Mouse (Mus musculus) frontal cortex, adult 2 months (tissue): ENCODE results near the gene Gzma. TPM values are rescaled to one million over a fixed set of nuclear protein-coding genes. Genes with fewer than 3 reads are reported as not detected.

Experiments
- DNase-seq, 2 experiments: peaks; one replicate each; pipeline ENCODE4 v3.0.0; 2022; ENCODE audit warnings: low spot score in 1 of 2; ENCODE audit errors: extremely low spot score in 1 of 2
- polyA plus RNA-seq: library from polyadenylated mRNA; depleted of rRNA; stranded (reverse); fragments of >200 nt; gene quantifications from 2 replicates; pipeline ENCODE4 v1.2.3, GENCODE M21; 2012; rRNA removed

The Gzma gene
- polyA plus RNA-seq: not detected in 2 replicates

DNA sequence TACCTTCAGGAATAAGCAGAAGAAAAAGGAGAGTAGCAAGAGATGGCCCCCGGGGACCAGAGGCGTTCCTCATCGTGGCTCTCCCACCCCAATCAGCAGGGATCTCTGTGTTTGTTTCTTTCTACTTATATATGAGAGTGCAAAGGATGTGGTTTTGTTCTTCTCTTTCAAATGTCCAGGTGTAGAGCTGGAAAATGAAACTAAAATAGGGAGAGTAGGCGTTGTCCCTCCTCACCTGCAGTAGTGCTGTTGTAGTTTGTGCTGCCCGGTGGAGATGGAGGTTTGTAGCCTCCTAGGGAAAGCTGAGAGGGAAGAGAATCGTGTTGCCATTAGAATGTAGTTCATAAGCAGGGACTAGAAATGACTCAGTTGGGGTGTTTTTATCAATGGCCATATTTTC is at the start of gene Gzma:
Gene Gzma (minus strand): TSS at position 103 of the 400 bp plus-strand sequence.
- no peak for DNase-seq

DNA sequence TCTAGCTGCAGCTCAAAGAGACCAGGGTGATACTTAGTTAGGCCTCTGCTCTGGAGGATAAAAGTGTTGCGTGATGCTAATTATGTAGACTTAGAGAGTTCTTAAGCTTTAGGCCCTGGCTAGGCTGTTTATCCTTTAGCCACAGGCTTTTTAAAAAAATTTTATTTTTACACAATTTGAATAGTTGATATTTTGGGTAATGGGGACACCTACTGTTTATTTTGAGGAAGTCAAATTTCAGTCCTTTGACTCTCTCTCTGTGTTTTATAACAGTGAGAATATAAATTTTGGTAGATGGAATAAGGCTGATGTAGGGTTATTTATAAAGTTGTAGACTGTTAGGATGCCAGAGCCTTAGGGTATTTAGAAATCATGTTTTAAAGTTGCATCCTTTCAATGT is 38.8 kb upstream of the Gzma start:
- peak in 1 of 2 experiments; percentile 2 for DNase-seq

- peak; percentile 1 to 47 for DNase-seq
These were observed 29.2 kb upstream of the Gzma start for GRCm38 (mm10) chr13:113129974-113130373.

- no peak for DNase-seq
These were observed 20.5 kb upstream of the Gzma start for GRCm38 (mm10) chr13:113121326-113121725.

- no peak for DNase-seq
These were observed 19.8 kb upstream of the Gzma start for GRCm38 (mm10) chr13:113120324-113121237.

DNA sequence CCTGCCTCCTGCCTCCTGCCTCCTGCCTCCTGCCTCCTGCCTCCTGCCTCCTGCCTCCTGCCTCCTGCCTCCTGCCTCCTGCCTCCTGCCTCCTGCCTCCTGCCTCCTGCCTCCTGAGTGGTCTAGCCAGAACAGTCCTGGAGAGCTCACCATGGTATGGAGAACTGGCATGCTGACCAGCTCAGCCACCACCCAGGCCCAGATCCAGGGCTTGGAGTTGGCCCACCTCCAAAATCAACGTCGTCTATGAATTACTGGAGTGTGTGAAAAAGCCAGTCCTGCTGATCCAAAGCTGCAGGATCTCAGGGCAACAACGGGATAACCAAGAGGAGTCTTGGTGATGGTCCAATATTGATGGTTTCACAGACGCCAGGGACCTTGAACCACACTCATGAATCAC is 18.2 kb upstream of the Gzma start:
- no peak for DNase-seq

GRCm38 (mm10) chr13:113104759-113105158 is 4.0 kb upstream of the Gzma start:
- no peak for DNase-seq

- DNase-seq: no peak
These were observed 1.0 kb upstream of the Gzma start for GRCm38 (mm10) chr13:113101804-113102203.

GRCm38 (mm10) chr13:113098406-113098805 is 2.4 kb downstream of the Gzma start:
- no peak for DNase-seq

GRCm38 (mm10) chr13:113097011-113097410 is 3.8 kb downstream of the Gzma start:
- no peak for DNase-seq

DNA sequence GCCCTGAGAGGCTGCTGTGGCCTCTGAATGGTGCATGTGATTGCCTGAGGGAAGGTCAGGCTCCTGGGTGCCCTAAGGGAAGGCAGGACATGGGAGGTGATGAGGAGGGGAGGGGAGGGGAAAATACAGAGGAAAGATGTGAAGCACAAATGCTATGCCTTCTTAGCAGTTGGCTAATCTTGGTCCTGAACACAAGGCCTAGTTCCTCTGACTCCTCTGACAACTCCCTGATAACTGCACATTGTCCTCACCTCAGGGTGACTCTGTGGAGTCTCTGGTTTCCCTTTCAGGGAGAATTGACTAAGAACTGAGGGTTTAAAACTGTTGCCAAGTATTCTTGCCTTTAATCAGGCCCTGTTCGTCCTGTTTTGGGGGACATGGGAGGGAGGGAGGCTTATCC is 6.2 kb downstream of the Gzma start:
- no peak for DNase-seq

GRCm38 (mm10) chr13:113090489-113090888 is 10.3 kb downstream of the Gzma start:
- DNase-seq: no peak

- DNase-seq: no peak
These were observed 13.4 kb downstream of the Gzma start for GRCm38 (mm10) chr13:113087226-113088017.

DNA sequence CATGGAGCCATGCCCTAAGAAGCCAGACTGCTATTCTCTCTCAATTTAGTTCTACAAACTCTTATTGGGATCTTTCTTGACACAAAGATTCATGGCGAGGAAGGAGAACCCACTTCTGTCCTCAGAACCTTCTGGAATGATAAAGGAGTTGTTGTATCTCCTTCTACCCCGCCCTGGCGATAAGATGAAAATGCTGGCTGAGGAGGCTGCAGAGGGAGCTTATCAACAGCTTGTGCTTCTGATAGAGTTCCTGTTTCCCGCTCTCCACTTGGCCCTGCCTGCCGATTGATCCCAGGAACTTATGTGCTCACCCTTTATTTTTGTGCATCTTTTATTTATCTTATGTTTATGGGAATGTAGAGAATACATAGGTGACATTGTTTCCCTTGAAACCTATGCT is 16.0 kb downstream of the Gzma start:
- DNase-seq: no peak

DNA sequence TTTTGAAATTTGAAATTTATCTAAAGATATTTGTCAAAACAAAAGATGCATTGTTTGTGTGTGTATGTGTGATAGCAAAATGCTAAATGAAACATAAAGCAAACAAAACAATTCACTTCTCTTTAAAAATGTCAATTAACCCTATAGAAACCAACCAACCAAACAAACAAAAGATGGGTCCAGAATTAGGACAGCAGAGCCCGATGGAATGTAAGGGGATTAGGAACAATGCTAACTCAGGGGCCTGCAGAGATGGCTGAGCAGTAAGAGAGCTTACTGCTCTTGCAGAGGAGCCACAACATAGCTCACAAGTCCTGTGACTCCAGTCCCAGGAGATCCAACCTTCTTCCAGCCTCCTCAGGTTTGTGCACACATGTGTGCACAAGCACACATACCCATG is 18.7 kb downstream of the Gzma start:
- no peak for DNase-seq

DNA sequence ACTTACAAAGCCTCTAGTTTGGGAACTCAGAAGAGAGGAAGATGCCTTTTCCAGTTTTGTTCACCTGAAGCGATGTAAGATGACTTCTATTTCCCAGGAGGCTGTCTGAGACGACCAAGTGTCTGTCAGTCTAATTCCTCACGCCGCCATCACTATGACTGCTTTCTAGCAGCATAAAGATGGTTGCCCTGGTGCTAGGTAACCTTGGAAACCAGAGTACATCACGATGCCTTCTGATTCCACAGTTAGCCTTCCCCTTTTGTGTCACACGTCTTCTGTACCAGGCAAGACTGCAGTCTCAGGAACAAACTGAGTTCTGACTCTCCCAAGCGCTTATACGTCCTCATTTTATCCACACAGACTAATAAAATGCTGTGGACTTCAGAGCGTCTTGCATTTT is 21.8 kb downstream of the Gzma start:
- no peak for DNase-seq

- DNase-seq: no peak
These were observed 36.2 kb downstream of the Gzma start for GRCm38 (mm10) chr13:113064542-113064941.

GRCm38 (mm10) chr13:113061746-113062145 is 39.0 kb downstream of the Gzma start:
- no peak for DNase-seq

- DNase-seq: no peak
These were observed 45.0 kb downstream of the Gzma start for GRCm38 (mm10) chr13:113055826-113056225.

DNA sequence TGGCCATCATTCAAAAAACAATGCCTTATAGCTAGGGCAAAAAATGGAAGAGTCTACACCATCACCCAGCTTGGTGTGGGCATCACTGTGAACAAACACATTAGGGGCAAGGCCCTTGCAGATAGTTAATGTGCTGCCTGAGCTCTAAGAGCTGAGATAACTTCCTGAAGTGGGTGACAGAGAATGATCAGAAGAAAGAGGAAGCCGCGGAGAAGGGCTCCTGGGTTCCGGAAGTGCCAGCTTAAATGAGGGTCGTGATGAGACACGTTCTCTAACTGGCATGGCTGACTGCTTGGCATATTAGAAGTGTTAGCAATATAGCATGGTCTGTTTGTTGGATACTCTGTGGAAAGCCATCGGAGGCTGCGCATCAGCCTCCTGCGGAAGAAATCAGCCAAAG is 46.6 kb downstream of the Gzma start:
- DNase-seq: no peak

DNA sequence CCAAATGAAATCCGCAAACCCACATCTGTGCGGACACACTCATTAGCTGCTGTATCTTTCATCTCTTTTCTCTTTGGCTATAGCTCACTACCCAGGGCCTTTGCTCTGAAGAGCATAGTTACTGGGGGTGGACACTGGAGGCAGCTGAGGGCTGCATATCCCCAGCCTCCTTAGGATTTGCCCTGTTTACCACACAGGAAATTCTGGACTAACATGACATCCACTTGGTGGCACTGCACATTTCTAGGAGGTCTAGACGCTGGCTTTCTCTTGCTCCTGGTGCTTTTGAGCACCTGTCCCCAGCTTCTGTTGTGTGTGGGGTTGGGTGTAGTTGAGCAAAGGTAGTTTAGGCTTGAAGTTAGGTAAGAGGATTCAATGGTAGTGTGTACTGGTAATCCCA is 53.1 kb downstream of the Gzma start:
- no peak for DNase-seq

- no peak for DNase-seq
These were observed 53.8 kb downstream of the Gzma start for GRCm38 (mm10) chr13:113047018-113047417.
